Mouse (Mus musculus): ENCODE results near the gene Chd6. TPM values are rescaled to one million over a fixed set of nuclear protein-coding genes. Genes with fewer than 3 reads are reported as not detected.

Chd6 gene
- polyA plus RNA-seq, 1 experiment = 22.2 TPM

- Histone ChIP-seq H3K4me1 (ENCODE audit: control insufficient read depth, insufficient read depth, low read length) (no peaks in the 10 kb centered on the region), H3K27ac (ENCODE audit: control insufficient read depth, insufficient read depth, low read depth, low read length, poor library complexity) (no peak overlapping the region), H3K4me3 (replicated peaks; ENCODE audit: control insufficient read depth, low read depth, low read length) (no peak overlapping the region)
- 60% methylated on average over 7 of the region's 7 CpGs for WGBS
- TF ChIP-seq POLR2A (IDR thresholded peaks at IDR 0.05; ENCODE audit: borderline replicate concordance, control insufficient read depth, low read depth, low read length) (no peak), CTCF (IDR thresholded peaks at IDR 0.05; ENCODE audit: control insufficient read depth, insufficient read depth, low read length) (no peak)
These were observed 76.5 kb downstream of the Chd6 start for GRCm38 (mm10) chr2:161032394-161032793.

GRCm38 (mm10) chr2:161024606-161025005 lies 84.3 kb downstream of the Chd6 start:
- no peaks in the 10 kb centered on the region for H3K4me1 ChIP-seq (ENCODE audit: control insufficient read depth, insufficient read depth, low read length)
- no peak overlapping the region for H3K4me3 ChIP-seq (replicated peaks; ENCODE audit: control insufficient read depth, low read depth, low read length)
- 84% methylated on average over 1 of the region's 1 CpGs for WGBS
- H3K27ac ChIP-seq (ENCODE audit: control insufficient read depth, insufficient read depth, low read depth, low read length, poor library complexity) = no peak overlapping the region
- TF ChIP-seq CTCF (IDR thresholded peaks at IDR 0.05; ENCODE audit: control insufficient read depth, insufficient read depth, low read length) = no peak
- TF ChIP-seq POLR2A (IDR thresholded peaks at IDR 0.05; ENCODE audit: borderline replicate concordance, control insufficient read depth, low read depth, low read length) = no peak

GRCm38 (mm10) chr2:161017913-161018312 lies 91.0 kb downstream of the Chd6 start:
- H3K27ac ChIP-seq (ENCODE audit: control insufficient read depth, insufficient read depth, low read depth, low read length, poor library complexity) = no peak overlapping the region
- H3K4me1 ChIP-seq (ENCODE audit: control insufficient read depth, insufficient read depth, low read length) = no peaks in the 10 kb centered on the region
- no peak overlapping the region for H3K4me3 ChIP-seq (replicated peaks; ENCODE audit: control insufficient read depth, low read depth, low read length)
- TF ChIP-seq POLR2A (IDR thresholded peaks at IDR 0.05; ENCODE audit: borderline replicate concordance, control insufficient read depth, low read depth, low read length) (no peak), CTCF (IDR thresholded peaks at IDR 0.05; ENCODE audit: control insufficient read depth, insufficient read depth, low read length) (no peak)
- WGBS = 46% methylated on average over 4 of the region's 4 CpGs

- Histone ChIP-seq H3K4me1 (ENCODE audit: control insufficient read depth, insufficient read depth, low read length) (no peaks in the 10 kb centered on the region), H3K27ac (ENCODE audit: control insufficient read depth, insufficient read depth, low read depth, low read length, poor library complexity) (no peak overlapping the region), H3K4me3 (replicated peaks; ENCODE audit: control insufficient read depth, low read depth, low read length) (no peak overlapping the region)
- TF ChIP-seq POLR2A (IDR thresholded peaks at IDR 0.05; ENCODE audit: borderline replicate concordance, control insufficient read depth, low read depth, low read length) (no peak), CTCF (IDR thresholded peaks at IDR 0.05; ENCODE audit: control insufficient read depth, insufficient read depth, low read length) (no peak)
- WGBS = 89% methylated on average over 16 of the region's 16 CpGs
These were observed 96.2 kb downstream of the Chd6 start for GRCm38 (mm10) chr2:161012577-161013251.

GRCm38 (mm10) chr2:161004338-161004737 lies 104.5 kb downstream of the Chd6 start:
- 59% methylated on average over 3 of the region's 3 CpGs for WGBS
- Histone ChIP-seq H3K27ac (ENCODE audit: control insufficient read depth, insufficient read depth, low read depth, low read length, poor library complexity) (no peak overlapping the region), H3K4me1 (ENCODE audit: control insufficient read depth, insufficient read depth, low read length) (no peaks in the 10 kb centered on the region), H3K4me3 (replicated peaks; ENCODE audit: control insufficient read depth, low read depth, low read length) (no peak overlapping the region)
- TF ChIP-seq CTCF (IDR thresholded peaks at IDR 0.05; ENCODE audit: control insufficient read depth, insufficient read depth, low read length) = no peak
- no peak for TF ChIP-seq POLR2A (IDR thresholded peaks at IDR 0.05; ENCODE audit: borderline replicate concordance, control insufficient read depth, low read depth, low read length)

- 85% methylated on average over 6 of the region's 6 CpGs for WGBS
- Histone ChIP-seq H3K27ac (ENCODE audit: control insufficient read depth, insufficient read depth, low read depth, low read length, poor library complexity) (no peak overlapping the region), H3K4me1 (ENCODE audit: control insufficient read depth, insufficient read depth, low read length) (peaks cover 1% of the 10 kb centered on the region; the same call in 1 of the 2 replicates), H3K4me3 (replicated peaks; ENCODE audit: control insufficient read depth, low read depth, low read length) (no peak overlapping the region)
- TF ChIP-seq CTCF (IDR thresholded peaks at IDR 0.05; ENCODE audit: control insufficient read depth, insufficient read depth, low read length) (no peak), POLR2A (IDR thresholded peaks at IDR 0.05; ENCODE audit: borderline replicate concordance, control insufficient read depth, low read depth, low read length) (no peak)
These were observed 111.7 kb downstream of the Chd6 start for GRCm38 (mm10) chr2:160996987-160997763.

- Histone ChIP-seq H3K4me1 (ENCODE audit: control insufficient read depth, insufficient read depth, low read length) (peaks cover 1% of the 10 kb centered on the region; the same call in 1 of the 2 replicates), H3K27ac (ENCODE audit: control insufficient read depth, insufficient read depth, low read depth, low read length, poor library complexity) (no peak overlapping the region), H3K4me3 (replicated peaks; ENCODE audit: control insufficient read depth, low read depth, low read length) (no peak overlapping the region)
- TF ChIP-seq CTCF (IDR thresholded peaks at IDR 0.05; ENCODE audit: control insufficient read depth, insufficient read depth, low read length) (no peak), POLR2A (IDR thresholded peaks at IDR 0.05; ENCODE audit: borderline replicate concordance, control insufficient read depth, low read depth, low read length) (no peak)
- 100% methylated on average over 1 of the region's 1 CpGs for WGBS
These were observed 114.7 kb downstream of the Chd6 start for GRCm38 (mm10) chr2:160994181-160994580.

GRCm38 (mm10) chr2:160992465-160992864 lies 116.4 kb downstream of the Chd6 start:
- Histone ChIP-seq H3K4me1 (ENCODE audit: control insufficient read depth, insufficient read depth, low read length) (peaks cover 1% of the 10 kb centered on the region; the same call in 1 of the 2 replicates), H3K27ac (ENCODE audit: control insufficient read depth, insufficient read depth, low read depth, low read length, poor library complexity) (no peak overlapping the region), H3K4me3 (replicated peaks; ENCODE audit: control insufficient read depth, low read depth, low read length) (no peak overlapping the region)
- TF ChIP-seq CTCF (IDR thresholded peaks at IDR 0.05; ENCODE audit: control insufficient read depth, insufficient read depth, low read length) = no peak
- 42% methylated on average over 3 of the region's 3 CpGs for WGBS

Data from bone marrow, adult 2 months (tissue).